Mouse (Mus musculus) embryo, embryonic 10.5 days (tissue): ENCODE results near the gene Rasgrf1.
A peak's percentile ranks its signal among the peaks of the same experiment; 100 is the strongest.
"Not testable (repeated sequence)": the region's sequence is repeated elsewhere in the genome, so short reads cannot be mapped to it uniquely, and the experiment has no call there.

Source experiments
- DNase-seq: peaks from one replicate; pipeline ENCODE4 v3.0.0-alpha.2; 2015; ENCODE audit warnings: low spot score

Rasgrf1 gene

DNA sequence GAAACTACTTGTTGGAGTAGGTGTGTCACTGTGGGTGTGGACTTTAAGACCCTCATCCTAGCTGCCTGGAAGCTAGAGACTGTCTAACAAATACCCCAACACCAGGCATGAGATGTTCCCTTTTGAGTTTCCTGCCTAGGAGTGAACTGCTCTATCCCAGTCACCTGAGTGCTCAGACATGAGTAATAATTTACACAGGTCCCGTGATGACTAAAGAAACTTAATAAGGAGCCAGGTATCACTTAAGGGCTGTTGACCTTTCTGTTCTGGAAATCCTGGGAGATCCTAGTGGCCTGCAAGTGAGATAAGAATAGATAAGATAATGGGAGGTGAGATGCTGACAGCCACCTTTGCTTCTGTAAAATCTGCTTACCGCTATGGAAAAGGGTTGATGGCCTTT, 131.2 kb downstream of the Rasgrf1 start:
- DNase-seq = no peak

- DNase-seq = no peak
Observed at GRCm38 (mm10) chr9:90041556-90041955, 131.8 kb downstream of the Rasgrf1 start.

GRCm38 (mm10) chr9:90042906-90043305, 133.2 kb downstream of the Rasgrf1 start:
- not testable (repeated sequence) for DNase-seq

DNA sequence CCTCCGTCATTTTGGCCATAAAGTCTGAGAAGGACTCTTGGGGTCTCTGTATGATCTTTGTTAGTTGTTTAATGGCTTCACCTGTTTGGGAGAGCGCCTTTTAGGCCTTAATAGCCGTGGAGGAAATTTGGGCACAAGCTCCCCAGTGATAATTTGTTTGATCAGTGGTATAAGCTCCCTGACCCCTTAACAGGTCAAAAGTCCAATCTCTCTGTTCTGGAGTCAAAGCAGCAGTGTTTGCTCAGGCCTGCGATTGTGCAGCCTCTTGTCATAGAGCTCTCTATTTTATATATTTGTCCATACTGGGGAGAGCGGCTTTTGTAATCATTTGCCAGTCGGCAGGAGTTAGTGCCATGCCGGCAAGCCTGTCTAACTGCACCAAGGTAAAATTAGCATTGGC, 135.5 kb downstream of the Rasgrf1 start:
- DNase-seq = no peak

DNA sequence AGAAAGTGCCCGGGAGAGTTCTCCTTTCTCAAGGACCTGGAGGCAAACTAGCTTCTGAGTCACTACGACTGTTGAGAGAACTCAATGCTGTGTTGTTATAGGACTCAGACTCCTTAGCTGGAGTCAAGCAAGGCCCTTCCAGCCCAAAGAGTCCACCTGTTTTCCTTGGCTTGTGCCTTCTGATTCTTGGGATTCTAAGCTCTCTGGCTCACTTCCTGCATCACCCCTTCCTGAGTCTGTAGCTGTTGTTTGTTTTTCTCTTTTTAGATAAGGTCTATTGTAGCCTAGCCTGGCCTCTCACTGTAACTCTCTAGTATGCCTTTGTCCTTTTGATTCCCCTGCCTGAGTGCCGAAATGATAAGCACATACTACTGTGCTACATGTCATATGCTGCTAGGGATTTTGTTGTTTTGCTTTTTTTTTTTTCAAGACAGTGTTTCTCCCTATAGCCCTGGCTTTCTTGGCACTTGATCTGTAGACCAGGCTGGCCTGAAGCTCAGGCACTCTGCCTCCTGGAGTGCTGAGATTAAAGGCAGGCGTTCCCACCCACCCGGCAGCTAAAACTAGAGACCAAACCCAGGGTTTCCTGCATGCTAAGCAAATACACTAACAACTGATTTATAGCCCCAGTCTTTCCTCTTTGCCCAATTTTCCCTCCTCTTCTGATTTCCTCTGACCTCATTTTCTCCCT, 138.4 kb downstream of the Rasgrf1 start:
- no peak for DNase-seq

DNA sequence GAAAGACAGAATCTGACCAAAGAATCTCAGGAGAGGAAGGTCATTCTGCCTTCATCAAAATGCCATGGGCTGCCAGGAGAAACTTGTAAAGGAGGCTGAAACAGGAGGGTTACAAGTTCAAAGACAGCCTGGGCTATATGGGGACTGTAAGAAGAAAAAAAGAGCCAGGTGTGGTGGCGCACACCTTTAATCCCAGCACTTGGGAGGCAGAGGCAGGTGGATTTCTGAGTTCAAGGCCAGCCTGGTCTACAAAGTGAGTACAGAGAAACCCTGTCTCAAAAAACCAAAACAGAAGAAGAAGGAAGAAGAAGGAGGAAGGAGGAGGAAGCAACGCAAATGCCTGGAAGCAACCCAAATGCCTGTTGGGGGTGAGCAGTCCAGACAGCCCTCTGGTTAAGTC, 144.1 kb downstream of the Rasgrf1 start, which contains the start of gene Ctsh:
TSS of gene Ctsh (plus strand) at position 301 of the 400 bp plus-strand sequence.
- DNase-seq = no peak

- peak; percentile 81 for DNase-seq
Observed at GRCm38 (mm10) chr9:90054371-90055145, 144.8 kb downstream of the Rasgrf1 start.

DNA sequence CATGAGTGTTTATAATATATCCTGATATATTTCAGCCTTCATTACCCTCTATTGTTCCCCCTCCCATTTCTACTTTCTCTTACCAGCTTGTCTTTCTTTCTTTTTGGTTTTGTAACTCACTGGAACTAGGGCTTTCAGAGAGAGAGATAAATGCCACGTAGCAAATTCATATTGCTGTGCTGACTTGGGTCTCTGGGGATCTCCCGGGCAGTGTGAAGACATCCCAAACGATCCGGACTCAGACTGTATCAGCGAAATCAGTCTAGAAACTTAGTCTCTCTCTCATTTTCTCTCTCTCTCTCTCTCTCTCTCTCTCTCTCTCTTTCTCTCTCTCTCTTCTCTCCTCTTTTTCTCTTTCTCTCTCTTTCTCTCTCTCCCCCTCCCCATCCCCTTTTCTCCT, 145.7 kb downstream of the Rasgrf1 start:
- peak; percentile 18 for DNase-seq

GRCm38 (mm10) chr9:90055911-90056310, 146.2 kb downstream of the Rasgrf1 start:
- no peak for DNase-seq

DNA sequence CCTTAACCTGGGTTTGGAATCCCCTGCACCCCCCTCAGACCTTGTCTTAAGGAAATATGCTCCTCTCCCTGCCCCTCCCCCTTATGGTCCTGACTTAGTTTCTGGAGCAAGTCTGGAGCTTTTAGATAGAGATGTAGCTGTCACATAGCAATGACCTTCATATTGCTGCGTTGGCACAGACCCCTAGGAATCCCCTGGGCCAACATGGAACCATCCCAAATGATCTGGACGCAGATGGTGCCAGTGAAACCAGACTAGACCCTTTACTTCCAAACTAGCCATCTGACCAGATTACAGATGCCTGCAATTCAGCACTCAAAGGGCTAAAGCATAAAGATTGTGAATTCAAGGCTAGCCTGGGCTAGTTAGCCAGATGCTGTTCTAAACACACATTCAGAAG, 147.0 kb downstream of the Rasgrf1 start:
- DNase-seq = no peak

DNA sequence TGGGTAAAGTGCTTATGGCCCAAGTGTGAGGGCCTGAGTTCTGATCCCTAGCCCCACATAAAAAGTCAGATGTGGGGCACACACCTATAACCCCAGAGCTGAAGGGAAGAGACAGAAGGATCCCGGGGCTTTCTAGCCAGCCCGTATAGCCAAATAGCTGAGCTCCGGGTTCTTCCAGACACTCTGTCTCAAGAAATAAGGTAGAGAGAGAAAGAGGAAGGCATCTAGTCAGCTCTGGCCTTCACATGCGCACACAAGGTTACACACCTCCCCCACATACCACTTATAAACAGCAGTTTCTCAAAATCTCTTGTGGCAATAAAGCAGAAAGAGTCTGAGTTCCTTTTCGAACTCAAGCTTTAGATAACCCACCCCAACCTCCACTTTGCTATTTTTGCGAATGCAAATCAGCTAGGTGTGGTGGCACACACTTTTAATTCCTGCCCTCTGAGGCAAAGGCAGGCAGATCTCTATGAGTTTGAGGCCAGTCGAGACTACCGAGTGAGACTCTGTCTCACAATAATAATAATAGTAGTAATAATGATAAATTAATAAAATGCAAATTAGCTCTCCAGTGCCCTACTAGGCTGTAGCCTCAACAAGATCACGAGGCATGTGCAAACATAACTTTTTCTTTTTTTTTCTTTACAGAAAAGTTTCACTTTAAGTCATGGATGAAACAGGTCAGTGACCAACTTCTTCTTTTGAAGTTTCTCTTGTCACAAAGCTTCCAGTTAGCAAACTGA, 150.3 kb downstream of the Rasgrf1 start:
- DNase-seq = no peak

DNA sequence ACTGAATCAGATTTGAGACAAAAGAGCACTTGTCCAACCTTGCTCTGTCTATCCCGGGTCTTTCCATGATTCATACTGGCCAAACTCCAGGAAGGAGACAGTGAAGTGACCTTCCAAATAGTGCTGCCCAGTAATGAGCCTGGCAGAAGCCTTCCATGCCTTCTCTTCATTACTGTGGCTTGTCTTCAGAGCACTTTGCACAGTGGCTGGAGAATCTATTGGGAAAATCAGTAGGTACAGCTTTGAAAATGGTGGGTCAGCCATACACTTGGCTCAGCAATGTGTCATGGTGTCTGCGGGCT, 150.8 kb downstream of the Rasgrf1 start:
- no peak for DNase-seq

DNA sequence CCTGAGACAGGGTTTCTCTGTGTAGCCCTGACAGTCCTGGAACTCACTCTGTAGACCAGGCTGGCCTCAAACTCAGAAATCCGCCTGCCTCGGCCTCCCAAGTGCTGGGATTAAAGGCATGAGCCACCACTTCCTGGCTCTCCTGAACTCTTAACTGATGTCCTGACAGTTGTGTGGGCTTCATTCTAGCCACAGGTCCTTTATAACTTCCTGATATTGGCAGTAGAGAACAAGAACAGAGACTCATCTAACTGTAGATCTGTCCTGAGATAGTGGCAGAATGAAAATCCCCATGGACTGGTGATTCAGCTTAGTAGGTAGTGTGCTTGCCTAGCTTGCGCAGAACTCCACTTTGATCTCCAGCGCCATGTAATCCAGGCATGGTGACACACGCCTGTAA, 151.2 kb downstream of the Rasgrf1 start:
- DNase-seq = not testable (repeated sequence)

DNA sequence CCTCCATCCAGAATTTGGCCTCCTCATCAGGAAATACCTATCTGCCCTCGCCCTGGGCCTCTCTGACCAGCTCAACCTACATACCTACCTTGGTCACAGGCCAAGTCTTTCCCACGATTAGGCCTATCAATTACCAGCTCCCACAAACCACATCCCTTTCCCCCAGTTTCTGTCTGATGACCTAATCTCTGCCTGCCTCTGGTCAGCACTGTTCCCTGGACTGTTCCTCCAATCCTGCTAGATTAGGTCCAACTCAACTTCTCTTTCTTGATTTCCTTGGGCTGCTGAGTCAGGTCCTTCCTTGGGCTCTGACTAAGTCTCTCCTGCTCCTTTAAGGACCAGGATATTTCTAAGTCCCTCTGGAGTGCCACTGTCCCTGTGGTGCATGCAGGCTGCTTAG, 157.6 kb downstream of the Rasgrf1 start:
- DNase-seq = no peak

DNA sequence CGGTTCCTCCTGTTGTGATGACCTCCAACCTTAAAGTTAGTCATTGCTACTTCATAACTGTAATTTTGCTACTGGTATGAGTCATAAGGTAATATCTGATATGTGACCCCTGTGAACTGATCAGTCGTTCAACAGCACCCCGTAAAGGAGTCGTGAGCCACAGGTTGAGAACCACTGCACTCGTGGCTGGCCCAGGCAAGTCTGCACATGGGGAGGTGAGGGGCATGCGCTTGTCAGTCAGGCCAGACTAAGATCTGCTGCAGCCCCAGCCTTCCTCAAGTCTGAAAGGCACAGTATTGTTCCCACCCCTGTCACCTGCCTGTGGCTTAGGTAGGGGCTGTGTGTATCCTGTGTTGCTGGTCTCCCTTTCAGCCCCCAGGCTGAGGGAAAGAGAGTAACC, 159.1 kb downstream of the Rasgrf1 start:
- no peak for DNase-seq

DNA sequence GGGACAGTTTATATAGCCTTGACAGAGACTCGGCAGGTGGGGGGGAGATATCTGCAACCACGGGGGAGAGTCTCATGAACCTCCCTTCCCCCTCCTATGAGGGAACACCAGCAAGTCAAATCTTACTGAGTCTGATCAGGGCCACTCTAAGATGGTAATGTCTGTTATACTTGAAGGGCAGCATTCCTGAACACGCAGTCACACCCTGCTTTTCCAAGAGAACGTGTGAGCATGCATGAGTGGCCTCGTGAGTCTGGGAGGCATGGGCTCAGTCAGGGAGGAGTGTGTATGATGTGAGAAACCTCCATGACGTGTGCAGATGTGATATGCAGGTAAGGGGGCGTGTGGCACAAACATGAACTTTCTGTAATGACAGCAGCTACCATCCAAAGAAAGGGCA, 159.8 kb downstream of the Rasgrf1 start:
- no peak for DNase-seq

- no peak for DNase-seq
Observed at GRCm38 (mm10) chr9:90070174-90070573, 160.5 kb downstream of the Rasgrf1 start.

DNA sequence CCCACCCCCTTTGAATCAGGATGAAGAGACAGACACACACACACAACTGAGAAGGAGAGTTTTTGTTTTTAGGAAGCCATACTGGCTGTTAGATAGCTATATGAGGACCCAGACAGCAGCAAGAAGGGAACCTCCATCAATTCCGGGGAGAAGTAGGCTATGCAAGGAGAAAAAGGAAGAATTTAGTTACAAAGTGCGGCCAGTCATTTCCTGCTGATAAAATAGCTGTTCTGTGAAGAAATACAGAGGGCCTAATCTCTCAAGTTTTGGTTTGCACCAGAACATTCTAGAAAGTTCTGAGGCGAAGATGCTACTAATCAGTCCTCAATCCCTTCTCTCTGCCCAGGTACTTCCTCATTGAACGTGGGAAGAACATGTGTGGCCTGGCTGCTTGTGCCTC, 165.6 kb downstream of the Rasgrf1 start:
- DNase-seq = no peak

GRCm38 (mm10) chr9:90076131-90076530, 166.4 kb downstream of the Rasgrf1 start:
- DNase-seq = no peak
